Mouse (Mus musculus): ENCODE data around the gene Gm10142.
"Not testable (repeated sequence)": the region's sequence is repeated elsewhere in the genome, so short reads cannot be mapped to it uniquely, and the experiment has no call there.

Gene Gm10142

GRCm38 (mm10) chr10:77715507-77715906 lies at the start of gene Gm10142:
TSS of gene Gm10142 (plus strand) at chr10:77715807.
- in situ Hi-C loops (cut with MboI; ENCODE audit: low pct_unique_long_range_greater_than_20kb in 1 of 2, low sequenced_read_pairs in 2 of 2, unreplicated experiment in 1 of 2), result no loop called here

DNA sequence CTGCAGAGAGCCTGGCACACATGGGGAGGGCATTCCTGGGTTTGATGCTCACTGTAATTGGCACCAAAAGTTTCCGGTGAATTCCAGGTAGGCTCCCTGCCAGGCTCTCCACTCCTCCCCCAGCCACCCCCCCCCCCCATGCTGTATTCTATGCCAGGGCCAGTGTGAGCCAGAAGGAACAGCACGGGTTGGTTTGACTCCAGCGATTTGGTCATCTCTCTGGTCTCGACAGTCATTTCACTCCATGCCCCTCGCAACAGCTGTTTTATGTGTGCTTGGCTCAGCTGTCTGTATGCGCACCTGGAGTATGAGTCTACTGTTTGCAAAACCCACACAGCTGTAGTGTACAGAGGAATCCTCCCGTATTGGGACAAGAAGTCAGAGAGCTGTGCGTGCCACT lies 49.3 kb upstream of the Gm10142 start:
- in situ Hi-C loops (cut with MboI; ENCODE audit: low pct_unique_long_range_greater_than_20kb in 1 of 2, low sequenced_read_pairs in 2 of 2, unreplicated experiment in 1 of 2), result no loop called here

- in situ Hi-C loops (cut with MboI; ENCODE audit: low pct_unique_long_range_greater_than_20kb in 1 of 2, low sequenced_read_pairs in 2 of 2, unreplicated experiment in 1 of 2), result no loop called here
Measured at GRCm38 (mm10) chr10:77667402-77667801, 48.2 kb upstream of the Gm10142 start.

DNA sequence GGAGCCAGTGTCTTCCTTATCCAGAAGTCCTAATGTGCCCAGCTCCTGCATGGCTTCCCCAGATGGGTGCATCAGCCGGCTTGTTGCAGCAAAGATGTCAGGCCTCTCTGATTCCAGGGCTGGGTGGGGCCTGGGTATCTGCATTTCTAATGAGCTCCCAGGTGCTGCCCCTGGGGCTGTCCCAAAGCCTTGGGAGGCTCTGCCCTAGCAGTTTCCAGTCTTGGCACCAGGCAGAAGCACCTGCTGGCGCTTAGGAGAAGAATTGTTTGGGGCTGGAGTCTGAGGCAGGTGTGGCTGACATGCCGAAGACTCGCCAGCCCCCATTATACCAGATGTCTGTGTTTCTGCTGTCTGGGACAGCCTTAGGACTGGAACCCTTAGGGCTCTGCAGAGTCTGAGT lies 44.9 kb upstream of the Gm10142 start:
- in situ Hi-C loops (cut with MboI; ENCODE audit: low pct_unique_long_range_greater_than_20kb in 1 of 2, low sequenced_read_pairs in 2 of 2, unreplicated experiment in 1 of 2), result no loop called here

- in situ Hi-C loops (cut with MboI; ENCODE audit: low pct_unique_long_range_greater_than_20kb in 1 of 2, low sequenced_read_pairs in 2 of 2, unreplicated experiment in 1 of 2), result no loop called here
Measured at GRCm38 (mm10) chr10:77671519-77671918, 44.1 kb upstream of the Gm10142 start.

DNA sequence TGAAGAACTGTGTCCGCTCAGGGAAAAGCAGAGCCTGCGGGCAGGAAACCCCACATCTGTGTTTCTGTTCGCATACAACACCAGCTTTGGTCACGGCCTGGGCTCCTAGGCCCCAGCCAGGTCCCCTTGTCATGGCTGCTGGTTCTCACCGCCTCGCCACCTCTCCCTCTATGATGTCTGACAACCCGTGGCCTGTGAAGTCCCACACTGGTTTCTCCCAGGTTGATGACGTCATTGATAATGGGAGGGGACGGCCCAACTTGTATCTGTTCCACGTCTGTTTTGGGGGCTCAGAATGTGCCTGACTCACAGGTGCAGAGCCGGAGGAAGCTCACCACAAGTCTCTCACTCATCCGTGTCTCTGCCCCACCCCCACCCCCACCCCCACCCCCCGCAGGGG lies 41.8 kb upstream of the Gm10142 start:
- in situ Hi-C loops (cut with MboI; ENCODE audit: low pct_unique_long_range_greater_than_20kb in 1 of 2, low sequenced_read_pairs in 2 of 2, unreplicated experiment in 1 of 2), result no loop called here

DNA sequence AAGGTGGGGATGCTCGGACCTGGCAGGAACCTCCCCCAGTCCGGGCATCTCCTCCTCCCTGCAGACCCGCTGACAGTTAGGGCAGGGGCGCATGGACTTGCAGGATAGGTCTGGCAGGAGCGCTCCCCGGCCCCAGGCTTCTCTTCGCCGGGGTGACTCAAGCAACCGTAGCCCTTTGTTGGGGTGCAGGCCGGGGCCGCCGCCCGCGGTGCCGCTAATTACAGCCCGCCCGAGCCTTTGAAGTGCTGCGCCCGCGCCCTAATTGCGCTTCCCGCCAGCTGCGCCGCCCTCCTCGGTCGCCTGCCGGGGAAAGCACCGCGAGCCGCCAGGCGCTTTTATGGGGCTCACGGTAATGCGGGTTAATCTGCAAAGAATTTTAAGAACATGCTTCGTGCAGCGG lies 38.0 kb upstream of the Gm10142 start:
- in situ Hi-C loops (cut with MboI; ENCODE audit: low pct_unique_long_range_greater_than_20kb in 1 of 2, low sequenced_read_pairs in 2 of 2, unreplicated experiment in 1 of 2), result no loop called here

DNA sequence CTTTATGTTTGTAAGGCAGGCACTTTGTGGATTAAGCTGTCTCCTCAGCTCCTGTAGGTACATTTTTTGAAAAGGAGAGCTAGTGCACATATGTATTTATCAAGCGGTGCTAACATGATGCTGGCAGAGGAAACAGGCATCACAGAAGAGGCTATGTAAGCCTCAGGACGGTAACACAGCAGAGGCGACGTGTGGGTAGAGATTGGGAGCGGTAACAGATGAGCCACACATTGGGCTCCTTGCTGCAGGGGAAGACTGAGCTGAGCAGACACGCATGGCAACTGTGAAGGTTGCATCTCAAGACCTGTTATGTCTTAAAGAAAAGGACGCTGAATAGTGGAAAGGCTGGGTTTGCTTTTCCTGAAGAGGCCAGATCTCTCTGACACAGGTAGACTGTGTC lies 32.6 kb upstream of the Gm10142 start:
- in situ Hi-C loops (cut with MboI; ENCODE audit: low pct_unique_long_range_greater_than_20kb in 1 of 2, low sequenced_read_pairs in 2 of 2, unreplicated experiment in 1 of 2), result no loop called here

DNA sequence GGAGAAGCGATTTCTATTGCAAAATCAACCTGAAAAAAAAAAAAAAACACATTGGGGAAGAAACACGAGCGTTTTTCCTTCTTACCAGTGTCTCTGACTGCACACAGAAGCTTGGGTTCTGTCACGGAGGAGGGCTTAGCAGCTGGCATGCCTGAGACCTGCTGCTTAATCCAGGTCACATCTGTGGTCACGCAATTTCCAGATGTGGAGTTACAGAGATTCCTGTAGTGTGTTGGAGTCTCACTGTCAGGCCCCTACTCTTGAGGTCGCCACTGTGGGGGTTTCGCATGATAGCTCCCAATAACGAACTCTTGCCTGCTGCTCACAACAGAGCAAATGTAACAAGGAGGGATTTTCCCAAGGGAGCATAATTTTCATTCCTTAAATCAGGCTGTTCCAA lies 31.4 kb upstream of the Gm10142 start:
- in situ Hi-C loops (cut with MboI; ENCODE audit: low pct_unique_long_range_greater_than_20kb in 1 of 2, low sequenced_read_pairs in 2 of 2, unreplicated experiment in 1 of 2), result no loop called here

DNA sequence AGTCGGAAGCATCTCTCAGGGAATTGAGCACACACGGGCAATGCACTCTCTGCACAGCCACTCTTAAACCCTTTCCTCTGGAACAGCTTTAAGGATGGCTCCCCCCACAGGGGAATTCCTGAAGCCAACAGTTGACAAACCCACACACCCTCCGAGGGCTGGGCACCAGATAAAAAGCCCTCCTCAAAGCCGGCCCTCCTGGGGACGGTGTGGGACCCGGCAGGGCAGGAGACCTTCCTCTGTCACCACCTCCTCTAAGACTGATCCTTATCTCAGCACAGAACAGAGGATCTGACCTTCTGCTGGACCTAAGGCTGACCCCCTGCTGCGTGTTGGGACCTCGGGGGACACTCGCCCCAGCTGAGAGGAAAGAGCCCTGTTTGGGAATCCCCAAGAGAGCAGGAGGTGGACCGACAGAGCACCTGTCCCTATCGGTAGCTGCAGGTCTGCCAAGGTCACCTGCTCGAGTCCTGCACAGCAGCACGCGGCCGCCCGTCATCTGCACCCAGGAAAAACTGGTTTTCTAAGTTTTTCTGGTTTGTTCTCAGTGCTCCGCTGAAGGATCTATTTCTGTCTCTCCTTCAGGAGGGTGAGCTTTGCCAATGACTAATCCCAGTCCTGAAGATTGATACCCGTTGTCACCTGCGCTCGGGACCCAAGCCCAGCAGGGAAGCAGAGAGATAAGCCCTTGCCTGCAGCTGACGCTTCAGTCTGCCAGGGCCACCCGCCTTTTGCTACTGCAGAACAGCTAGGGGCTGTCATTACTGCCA lies 29.5 kb upstream of the Gm10142 start, which contains the start of gene Tspear:
Tspear (plus strand) TSS at position 675 of the 770 bp plus-strand sequence.
- in situ Hi-C loops (cut with MboI; ENCODE audit: low pct_unique_long_range_greater_than_20kb in 1 of 2, low sequenced_read_pairs in 2 of 2, unreplicated experiment in 1 of 2), result no loop called here

- in situ Hi-C loops (cut with MboI; ENCODE audit: low pct_unique_long_range_greater_than_20kb in 1 of 2, low sequenced_read_pairs in 2 of 2, unreplicated experiment in 1 of 2), result no loop called here
Measured at GRCm38 (mm10) chr10:77687021-77687420, 28.6 kb upstream of the Gm10142 start.

- in situ Hi-C loops (cut with MboI; ENCODE audit: low pct_unique_long_range_greater_than_20kb in 1 of 2, low sequenced_read_pairs in 2 of 2, unreplicated experiment in 1 of 2), result not testable (repeated sequence)
Measured at GRCm38 (mm10) chr10:77690356-77690807, 25.2 kb upstream of the Gm10142 start, which contains the start of gene Gm19402. TSS of gene Gm19402 (minus strand) at chr10:77690757.

DNA sequence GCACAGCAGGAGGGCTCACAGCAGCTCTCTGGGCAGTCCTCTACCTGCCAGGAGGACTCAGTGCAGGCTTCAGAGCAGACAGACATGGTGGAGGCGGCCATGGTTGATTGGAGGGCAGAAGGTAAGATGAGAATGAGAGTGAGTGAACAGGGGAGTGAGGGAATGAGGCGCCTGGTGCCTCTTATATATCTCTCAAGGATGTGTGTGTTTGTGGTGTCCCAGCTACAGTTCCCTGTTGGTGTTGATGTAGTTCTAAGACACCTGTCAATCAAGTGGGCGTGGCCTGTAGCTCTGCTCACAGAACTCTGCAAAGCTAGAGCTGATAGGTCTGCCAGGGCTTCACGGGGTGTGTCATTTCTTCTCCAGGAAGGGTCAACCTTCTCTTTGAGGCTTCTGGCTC lies 18.5 kb upstream of the Gm10142 start, which contains the start of gene Gm9508:
Gm9508 (minus strand) TSS at position 101 of the 400 bp plus-strand sequence.
- in situ Hi-C loops (cut with MboI; ENCODE audit: low pct_unique_long_range_greater_than_20kb in 1 of 2, low sequenced_read_pairs in 2 of 2, unreplicated experiment in 1 of 2), result no loop called here

DNA sequence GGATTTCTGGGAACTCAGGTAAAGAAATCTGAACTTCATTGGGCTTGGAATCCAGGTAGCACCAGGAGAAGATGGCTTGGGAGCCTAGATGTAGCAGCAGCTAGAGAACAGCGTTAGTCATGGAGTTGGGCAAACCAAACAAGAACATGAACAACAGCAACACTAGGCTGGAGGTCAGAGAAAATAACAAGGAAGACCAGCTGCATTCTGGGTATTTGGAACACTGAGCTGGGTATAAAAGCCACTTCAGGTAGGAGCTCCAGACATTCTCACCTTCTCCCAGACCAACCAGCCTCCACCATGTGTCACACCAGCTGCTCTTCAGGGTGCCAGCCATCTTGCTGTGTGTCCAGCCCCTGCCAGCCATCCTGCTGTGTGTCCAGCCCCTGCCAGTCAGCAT lies 9.3 kb upstream of the Gm10142 start, which contains the start of gene Gm10272:
Gm10272 (plus strand) TSS at position 301 of the 400 bp plus-strand sequence.
- in situ Hi-C loops (cut with MboI; ENCODE audit: low pct_unique_long_range_greater_than_20kb in 1 of 2, low sequenced_read_pairs in 2 of 2, unreplicated experiment in 1 of 2), result no loop called here

- in situ Hi-C loops (cut with MboI; ENCODE audit: low pct_unique_long_range_greater_than_20kb in 1 of 2, low sequenced_read_pairs in 2 of 2, unreplicated experiment in 1 of 2), result no loop called here
Measured at GRCm38 (mm10) chr10:77709831-77710230, 5.8 kb upstream of the Gm10142 start.

DNA sequence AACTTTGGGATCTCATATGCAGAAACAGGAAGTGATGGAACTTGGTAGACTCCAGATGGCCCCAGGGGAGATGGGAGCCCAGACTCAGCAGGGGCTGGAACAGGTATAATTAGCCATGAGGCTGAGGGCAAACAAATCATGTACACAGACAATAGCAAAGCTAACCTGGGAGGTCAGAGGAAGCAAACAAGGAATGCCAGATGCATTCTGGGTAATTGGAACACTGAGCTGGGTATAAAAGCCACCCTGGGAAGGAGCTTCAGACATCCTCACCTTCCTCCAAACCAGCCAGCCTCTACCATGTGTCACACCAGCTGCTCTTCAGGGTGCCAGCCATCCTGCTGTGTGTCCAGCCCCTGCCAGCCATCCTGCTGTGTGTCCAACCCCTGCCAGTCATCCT lies 4.5 kb upstream of the Gm10142 start, which contains the start of gene Gm10024:
Gm10024 (plus strand) TSS at position 301 of the 400 bp plus-strand sequence.
- in situ Hi-C loops (cut with MboI; ENCODE audit: low pct_unique_long_range_greater_than_20kb in 1 of 2, low sequenced_read_pairs in 2 of 2, unreplicated experiment in 1 of 2), result not testable (repeated sequence)

GRCm38 (mm10) chr10:77713734-77714133 lies 1.9 kb upstream of the Gm10142 start:
- in situ Hi-C loops (cut with MboI; ENCODE audit: low pct_unique_long_range_greater_than_20kb in 1 of 2, low sequenced_read_pairs in 2 of 2, unreplicated experiment in 1 of 2), result no loop called here

- in situ Hi-C loops (cut with MboI; ENCODE audit: low pct_unique_long_range_greater_than_20kb in 1 of 2, low sequenced_read_pairs in 2 of 2, unreplicated experiment in 1 of 2), result not testable (repeated sequence)
Measured at GRCm38 (mm10) chr10:77720299-77720698, 4.7 kb downstream of the Gm10142 start, which contains the start of gene Krtap12-1. TSS of gene Krtap12-1 (plus strand) at chr10:77720599.

DNA sequence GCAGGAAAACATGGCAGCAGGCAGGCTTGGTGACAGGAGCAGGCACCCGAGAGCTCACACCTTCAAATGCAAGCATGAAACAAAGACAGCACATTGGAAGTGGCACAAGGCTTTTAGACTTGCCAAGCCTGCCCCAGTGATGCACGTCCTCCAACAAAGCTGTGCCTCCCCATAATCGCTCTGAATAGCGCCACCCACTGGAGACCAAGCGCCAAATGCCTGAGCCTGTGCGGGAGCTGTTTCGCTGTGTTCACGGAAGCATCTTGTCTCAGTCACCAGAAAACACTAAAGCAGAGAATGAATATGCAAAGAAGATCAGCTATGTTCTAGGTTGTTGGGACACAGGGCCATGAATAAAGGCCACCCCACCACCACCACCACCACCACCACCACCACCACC lies 9.2 kb downstream of the Gm10142 start:
- in situ Hi-C loops (cut with MboI; ENCODE audit: low pct_unique_long_range_greater_than_20kb in 1 of 2, low sequenced_read_pairs in 2 of 2, unreplicated experiment in 1 of 2), result loop anchor here in 1 of 2 experiments (25.0 kb wide), 1 partner anchor 638 kb away; no protein-coding TSS in a partner anchor

DNA sequence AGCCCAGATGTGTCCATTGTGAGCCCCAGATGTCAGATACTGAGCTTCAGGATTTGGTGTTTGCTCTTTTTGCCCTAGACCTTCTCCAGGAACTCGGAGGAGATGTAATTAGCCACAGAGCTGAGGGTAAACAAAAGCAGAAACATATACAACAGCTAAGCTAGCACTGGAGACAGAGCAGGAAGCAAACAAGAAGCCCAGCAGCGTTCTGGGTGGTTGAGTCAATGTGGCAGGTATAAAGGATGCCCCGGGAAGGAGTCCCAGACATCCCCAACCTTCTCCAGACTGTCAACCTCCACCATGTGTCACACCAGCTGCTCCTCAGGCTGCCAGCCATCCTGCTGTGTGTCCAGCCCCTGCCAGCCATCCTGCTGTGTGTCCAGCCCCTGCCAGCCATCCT lies 10.6 kb downstream of the Gm10142 start, which contains the start of gene Gm10100:
Gm10100 (plus strand) TSS at position 301 of the 400 bp plus-strand sequence.
- in situ Hi-C loops (cut with MboI; ENCODE audit: low pct_unique_long_range_greater_than_20kb in 1 of 2, low sequenced_read_pairs in 2 of 2, unreplicated experiment in 1 of 2), result loop anchor here in 1 of 2 experiments (25.0 kb wide), 1 partner anchor 639 kb away; no protein-coding TSS in a partner anchor
